Mouse (Mus musculus) kidney, postnatal 0 days (tissue): ENCODE data around the gene Prmt9. TPM values are rescaled to one million over a fixed set of nuclear protein-coding genes. Genes with fewer than 3 reads are reported as not detected.

Source experiments
- ATAC-seq: fragments of 200-750 bp; cut with Nextera tagmentation; replicated peaks from 2 replicates; pipeline ENCODE4 v1.8.0; 2017; ENCODE audit warnings: low read depth, moderate number of reproducible peaks, moderate TSS enrichment, moderate library complexity; ENCODE audit not compliant: low FRiP score
- DNase-seq: peaks from one replicate; pipeline ENCODE4 v3.0.0-alpha.2; 2016; ENCODE audit warnings: low spot score
- H3K27ac ChIP-seq: fragments of 300-500 bp; sonication (generic); 2 replicates; pipeline ENCODE4 v1.5.1; 2014; ENCODE audit warnings: mild to moderate bottlenecking
- H3K27me3 ChIP-seq: fragments of 300-500 bp; sonication (generic); 2 replicates; pipeline ENCODE4 v1.6.1; 2014; ENCODE audit warnings: low read length, mixed read lengths; ENCODE audit not compliant: insufficient read depth
- H3K36me3 ChIP-seq: fragments of 300-500 bp; sonication (generic); 2 replicates; pipeline ENCODE4 v1.6.1; 2014; ENCODE audit warnings: low read length, mixed read lengths; ENCODE audit not compliant: insufficient read depth
- H3K4me1 ChIP-seq: fragments of 300-500 bp; sonication (generic); replicated peaks from 2 replicates; pipeline ENCODE4 v1.6.1; 2014; ENCODE audit warnings: antibody characterized with exemption, low read length, mixed read lengths; ENCODE audit not compliant: insufficient read depth
- H3K4me2 ChIP-seq: fragments of 300-500 bp; sonication (generic); 2 replicates; pipeline ENCODE4 v1.6.1; 2014; ENCODE audit warnings: mild to moderate bottlenecking, low read length, moderate library complexity, mixed read lengths
- H3K4me3 ChIP-seq: fragments of 300-500 bp; sonication (generic); replicated peaks from 2 replicates; pipeline ENCODE4 v1.5.1; 2014; ENCODE audit warnings: low read depth, low read length
- H3K9ac ChIP-seq: fragments of 300-500 bp; sonication (generic); 2 replicates; pipeline ENCODE4 v1.6.1; 2014; ENCODE audit warnings: low read depth, low read length
- H3K9me3 ChIP-seq: fragments of 300-500 bp; sonication (generic); replicated peaks from 2 replicates; pipeline ENCODE4 v1.6.1; 2016; ENCODE audit warnings: low read length, inconsistent platforms, mixed read lengths
- CTCF ChIP-seq: IDR thresholded peaks from 2 replicates; pipeline ENCODE4 v1.5.1; 2016; ENCODE audit warnings: antibody characterized with exemption, low read depth, mild to moderate bottlenecking, moderate library complexity
- WGBS: fragments of 180-500 bp; shearing (Covaris S2); extraction: QIAGEN DNeasy Blood & Tissue Kit; methylation state at CpG from one replicate; pipeline ENCODE4 v1.1.7; 2014; 5-methylcytosine and 5-hydroxymethylcytosine counted together
- polyA plus RNA-seq: library from polyadenylated mRNA; unstranded; fragments of >200 nt; fragmentation: Nextera tagmentation; extraction: Ambion mirVana; gene quantifications from 2 replicates; pipeline ENCODE4 v1.2.1, GENCODE M21; 2015

The Prmt9 gene
- polyA plus RNA-seq, 1 experiment from 2014 or later, result 16.3 TPM

DNA sequence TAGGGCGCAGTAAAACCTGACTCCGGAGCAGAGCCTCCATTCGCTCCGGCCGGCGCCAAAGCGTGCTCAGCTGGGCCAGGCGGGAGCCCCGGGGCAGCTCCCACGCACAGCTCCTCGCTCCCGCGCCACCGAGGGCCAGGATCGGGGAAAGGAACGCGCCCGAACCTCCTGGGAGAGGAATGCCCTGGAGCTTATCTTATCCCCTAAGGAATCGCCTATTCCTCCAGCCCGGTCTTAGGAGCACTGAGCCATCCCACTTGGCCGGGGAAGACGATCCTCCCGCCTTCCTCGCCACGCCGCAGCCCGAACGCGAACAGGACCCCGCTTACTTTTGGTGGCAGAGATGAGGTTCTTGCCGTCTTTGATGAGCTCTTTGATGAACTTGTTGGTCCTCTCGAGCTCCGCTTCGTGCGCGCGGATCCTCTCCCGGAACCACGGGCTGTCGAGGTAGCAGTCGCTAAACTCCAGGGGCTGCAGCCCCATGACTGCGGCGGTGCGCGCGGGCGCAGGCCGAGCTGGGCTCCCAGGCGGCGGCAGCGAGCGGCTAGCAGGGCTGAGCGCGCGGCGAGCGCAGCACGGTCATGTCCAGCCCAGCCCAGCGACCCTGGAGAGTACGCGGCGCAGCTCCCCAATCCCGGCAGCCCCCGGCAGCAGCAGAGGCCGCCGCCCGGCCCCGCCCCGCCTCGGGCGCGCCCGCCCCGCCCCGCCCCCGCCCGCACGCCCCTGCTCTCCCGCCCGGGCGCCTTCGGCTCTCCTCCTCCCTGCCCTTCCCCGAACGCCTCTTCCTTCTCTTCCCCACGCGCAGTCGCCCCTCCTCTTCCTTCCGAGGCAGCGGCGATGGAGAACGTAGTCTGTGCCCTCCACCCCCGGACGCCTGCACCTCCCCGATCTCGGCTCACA lies 31.6 kb upstream of the Prmt9 start, which contains the start of gene Arhgap10:
Gene Arhgap10, minus strand, starts transcription at position 653 of the 900 bp plus-strand sequence.
- Histone ChIP-seq H3K4me2 (peak within 1 kb of the TSS; percentile 68), H3K4me3 (peak within 1 kb of the TSS; percentile 77), H3K4me1 (peaks cover 21% of the 10 kb centered on the region), H3K36me3 (no peaks in the 10 kb centered on the region), H3K9me3 (no peaks in the 10 kb centered on the region), H3K9ac (peak within 1 kb of the TSS; percentile 81), H3K27ac (peak within 1 kb of the TSS; percentile 91), H3K27me3 (no peaks in the 10 kb centered on the region)
- no peak for TF ChIP-seq CTCF
- under 1% methylated on average over 78 of the region's 95 CpGs for WGBS
- peak; percentile 88 for ATAC-seq
- DNase-seq, result peak; percentile 95

DNA sequence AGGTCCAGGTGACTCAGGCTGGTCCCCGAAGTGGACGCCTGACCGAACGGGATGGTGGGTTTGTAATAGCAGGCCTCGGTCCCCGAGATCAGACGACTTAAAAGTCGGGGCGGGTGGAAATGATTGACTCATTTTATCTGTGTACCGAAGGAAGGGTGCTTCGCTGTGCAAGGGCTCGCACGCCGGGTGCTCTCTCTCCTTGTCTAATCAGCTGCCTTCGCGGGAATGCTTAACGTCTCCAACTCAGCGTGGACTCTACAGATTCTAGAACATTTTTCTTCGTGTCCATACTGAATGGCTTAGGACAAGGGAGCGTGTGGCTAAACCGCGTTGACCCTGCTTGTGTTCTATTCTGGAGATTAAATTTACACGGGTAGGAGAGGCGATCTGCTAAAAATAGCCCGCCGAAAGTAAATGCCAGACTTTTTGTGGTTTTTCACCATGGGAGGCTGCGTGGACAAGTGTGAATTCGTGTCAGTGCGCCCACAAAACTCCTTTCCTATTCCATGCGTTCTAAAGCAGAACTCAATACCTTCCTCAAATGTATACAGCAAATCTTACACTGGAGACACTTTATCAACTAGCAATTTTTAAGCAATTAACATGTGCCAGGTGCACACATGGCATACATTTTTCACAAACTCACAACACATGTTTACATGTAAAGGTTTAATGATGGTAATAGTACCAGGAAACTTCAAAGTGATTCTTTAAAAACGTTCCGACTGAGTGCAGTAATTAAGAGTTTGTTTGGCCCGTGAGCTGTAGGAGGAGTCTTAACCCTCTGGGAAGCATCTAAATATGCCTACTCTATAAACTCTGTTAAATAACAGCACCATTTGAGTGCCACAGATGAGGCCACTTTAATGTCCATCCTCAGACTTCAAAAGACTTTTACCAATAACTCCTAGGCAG lies 30.7 kb upstream of the Prmt9 start:
- DNase-seq, result no peak
- no peak for TF ChIP-seq CTCF
- no peaks in the 10 kb centered on the region for H3K9me3 ChIP-seq

DNA sequence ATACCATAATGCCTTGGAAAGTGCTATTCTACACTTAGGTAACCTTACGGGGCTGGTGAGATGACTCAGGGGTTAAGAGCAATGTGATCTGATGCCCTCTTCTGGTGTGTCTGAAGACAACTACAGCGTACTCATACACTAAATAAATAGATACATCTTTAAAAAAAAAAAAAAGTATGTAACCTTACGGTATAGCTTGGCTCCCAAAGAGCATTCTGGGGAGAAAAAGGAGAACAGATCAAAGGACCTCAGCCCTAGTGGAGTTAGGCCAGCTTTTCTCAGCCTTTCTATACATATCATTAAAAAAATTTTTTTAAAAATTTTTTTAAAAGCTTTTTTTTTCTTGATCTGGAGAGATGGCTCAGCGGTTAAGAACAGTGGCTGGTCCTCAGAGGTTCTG lies 28.6 kb upstream of the Prmt9 start:
- Histone ChIP-seq H3K36me3 (no peaks in the 10 kb centered on the region), H3K9me3 (no peaks in the 10 kb centered on the region), H3K4me3 (no peak overlapping the region), H3K27ac (no peak overlapping the region), H3K27me3 (no peaks in the 10 kb centered on the region), H3K4me1 (peaks cover 21% of the 10 kb centered on the region), H3K4me2 (no peak overlapping the region), H3K9ac (no peak overlapping the region)
- ATAC-seq, result no peak
- DNase-seq, result no peak
- TF ChIP-seq CTCF, result no peak
- WGBS, result 92% methylated on average over 4 of the region's 4 CpGs

More for the DNA sequence above, 30.7 kb upstream of the Prmt9 start:
- peaks cover 21% of the 10 kb centered on the region for H3K4me1 ChIP-seq
- peak overlapping the region; percentile 81 for H3K9ac ChIP-seq
- no peaks in the 10 kb centered on the region for H3K36me3 ChIP-seq
- 3% methylated on average over 33 of the region's 33 CpGs for WGBS
- H3K4me2 ChIP-seq, result peak overlapping the region; percentile 68
- H3K27me3 ChIP-seq, result no peaks in the 10 kb centered on the region
- ATAC-seq, result peak; percentile 27
- peak overlapping the region; percentile 77 for H3K4me3 ChIP-seq
- peak overlapping the region; percentile 91 for H3K27ac ChIP-seq

DNA sequence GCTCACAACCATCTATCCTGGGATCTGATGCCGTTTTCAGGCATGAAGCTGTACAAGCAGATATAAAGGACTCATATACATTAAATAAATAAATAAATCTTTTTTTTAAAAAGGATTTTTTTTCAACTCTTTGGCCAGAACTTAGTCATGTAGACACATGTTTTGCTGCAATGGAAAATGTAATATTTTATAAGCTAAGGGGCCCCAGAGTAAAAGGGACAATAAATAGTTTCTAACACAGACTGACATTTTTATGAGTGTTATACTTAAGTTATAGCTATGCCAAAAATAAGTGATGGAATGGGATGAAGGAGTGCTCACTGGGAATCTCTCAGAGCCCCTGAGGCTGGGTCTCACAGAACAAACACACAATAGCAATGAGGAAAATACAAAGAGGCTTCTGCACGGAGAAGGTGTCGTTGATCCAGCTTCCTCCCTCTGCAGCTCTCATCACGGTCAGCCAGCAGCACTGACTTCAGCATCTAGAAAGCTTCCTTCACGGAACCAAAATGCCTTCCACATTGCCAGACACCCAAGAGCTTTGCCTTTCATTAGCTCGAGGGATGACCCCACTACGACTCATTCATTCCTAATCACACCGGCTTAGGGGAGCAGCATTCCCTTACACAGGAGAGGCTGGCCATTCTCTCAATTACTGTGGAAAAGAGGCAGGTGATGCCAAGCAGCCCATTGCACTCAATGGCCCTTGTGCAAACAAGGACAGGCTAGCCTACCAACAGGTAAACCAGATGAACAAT lies 28.0 kb upstream of the Prmt9 start:
- 50% methylated on average over 8 of the region's 8 CpGs for WGBS
- no peaks in the 10 kb centered on the region for H3K27me3 ChIP-seq
- peaks cover 15% of the 10 kb centered on the region for H3K4me1 ChIP-seq
- no peak overlapping the region for H3K9ac ChIP-seq
- no peaks in the 10 kb centered on the region for H3K9me3 ChIP-seq
- no peak overlapping the region for H3K4me3 ChIP-seq
- ATAC-seq, result no peak
- H3K27ac ChIP-seq, result no peak overlapping the region
- TF ChIP-seq CTCF, result no peak
- peak; percentile 54 for DNase-seq
- no peaks in the 10 kb centered on the region for H3K36me3 ChIP-seq
- no peak overlapping the region for H3K4me2 ChIP-seq

DNA sequence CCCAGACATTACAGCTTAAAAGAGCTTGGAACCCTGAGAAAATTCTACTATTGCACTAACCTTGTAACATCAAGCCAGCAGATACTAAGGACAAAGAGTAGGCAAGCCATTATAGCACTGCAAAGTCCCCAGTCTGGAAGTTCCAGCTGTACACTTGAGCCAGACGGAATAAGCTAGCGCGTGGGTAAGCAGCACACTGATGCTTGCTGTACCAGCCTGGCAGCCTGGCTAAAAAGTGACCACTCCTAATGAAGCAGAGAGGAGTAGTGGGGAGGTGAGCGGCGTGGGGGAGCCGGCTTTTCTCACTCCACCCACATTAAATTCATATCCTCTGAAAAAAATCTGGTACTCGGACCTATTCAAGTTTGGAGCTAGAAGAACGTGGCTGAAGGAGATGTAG lies 26.2 kb upstream of the Prmt9 start:
- 40% methylated on average over 8 of the region's 8 CpGs for WGBS
- Histone ChIP-seq H3K4me3 (no peak overlapping the region), H3K4me1 (peaks cover 7% of the 10 kb centered on the region; the same call in 1 of the 2 replicates), H3K4me2 (peak overlapping the region; percentile 33; the same call in 1 of the 2 replicates), H3K36me3 (no peaks in the 10 kb centered on the region), H3K9ac (no peak overlapping the region), H3K27ac (peak overlapping the region; percentile 3; the same call in 1 of the 2 replicates), H3K27me3 (no peaks in the 10 kb centered on the region), H3K9me3 (no peaks in the 10 kb centered on the region)
- ATAC-seq, result no peak
- DNase-seq, result no peak
- TF ChIP-seq CTCF, result no peak
